Mouse (Mus musculus): ENCODE measurements around the gene Dnmt1.

The Dnmt1 gene

DNA sequence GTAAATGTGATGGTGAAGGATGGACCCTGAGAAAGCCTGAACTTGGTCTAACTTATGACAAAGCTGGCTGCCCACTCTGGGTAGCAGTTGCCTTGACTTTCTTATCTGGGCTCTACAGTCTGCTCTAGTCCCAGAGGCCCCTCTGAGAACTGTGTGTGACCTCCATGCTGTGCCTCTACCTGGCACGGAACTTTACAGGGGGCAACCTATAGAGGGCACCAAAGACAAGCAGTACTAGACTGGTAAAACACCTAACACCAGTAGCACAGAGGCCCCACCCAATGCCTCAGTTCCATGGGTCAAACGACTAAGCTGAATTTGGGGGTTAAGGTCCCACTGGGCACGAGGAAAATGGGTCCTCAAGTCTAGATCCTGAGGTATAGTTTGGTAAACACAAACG lies 43.5 kb downstream of the Dnmt1 start:
- DNase-seq = peak; percentile 29

DNA sequence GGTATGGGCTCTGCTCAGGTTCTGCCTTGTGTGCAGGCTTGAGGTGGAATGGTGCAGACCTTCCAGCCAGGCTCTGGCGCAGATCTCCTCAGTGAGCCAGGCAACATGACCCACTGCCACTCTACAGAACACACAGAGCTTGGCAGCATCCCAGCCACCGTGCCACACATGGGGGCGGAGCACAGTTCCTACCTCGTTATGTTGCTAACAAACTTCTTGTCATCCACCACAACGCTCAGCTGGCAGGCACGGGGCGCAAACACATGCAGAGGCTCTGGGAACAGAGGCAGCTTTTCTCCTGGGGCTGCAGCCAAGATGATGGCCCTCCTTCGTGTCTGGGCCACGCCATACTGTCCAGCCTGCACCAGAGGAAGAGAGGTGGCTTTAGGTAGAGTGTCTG lies 49.7 kb downstream of the Dnmt1 start:
- no peak for DNase-seq

DNA sequence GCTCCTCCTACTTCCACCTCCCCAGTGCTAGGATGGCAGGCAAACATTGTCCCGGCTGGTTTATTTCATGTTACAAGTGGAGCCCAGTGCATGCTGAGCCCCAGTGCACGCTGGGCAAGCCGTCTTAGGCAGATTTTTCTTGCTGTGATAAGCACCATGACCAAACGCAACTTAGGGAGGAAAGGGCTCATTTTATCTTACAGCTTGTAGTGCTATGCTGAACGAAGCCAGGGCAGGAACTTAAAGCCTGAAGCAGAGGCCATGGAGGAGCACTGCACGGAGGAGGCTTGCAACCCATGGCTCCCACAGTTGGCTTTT lies 57.6 kb downstream of the Dnmt1 start:
- DNase-seq = no peak

DNA sequence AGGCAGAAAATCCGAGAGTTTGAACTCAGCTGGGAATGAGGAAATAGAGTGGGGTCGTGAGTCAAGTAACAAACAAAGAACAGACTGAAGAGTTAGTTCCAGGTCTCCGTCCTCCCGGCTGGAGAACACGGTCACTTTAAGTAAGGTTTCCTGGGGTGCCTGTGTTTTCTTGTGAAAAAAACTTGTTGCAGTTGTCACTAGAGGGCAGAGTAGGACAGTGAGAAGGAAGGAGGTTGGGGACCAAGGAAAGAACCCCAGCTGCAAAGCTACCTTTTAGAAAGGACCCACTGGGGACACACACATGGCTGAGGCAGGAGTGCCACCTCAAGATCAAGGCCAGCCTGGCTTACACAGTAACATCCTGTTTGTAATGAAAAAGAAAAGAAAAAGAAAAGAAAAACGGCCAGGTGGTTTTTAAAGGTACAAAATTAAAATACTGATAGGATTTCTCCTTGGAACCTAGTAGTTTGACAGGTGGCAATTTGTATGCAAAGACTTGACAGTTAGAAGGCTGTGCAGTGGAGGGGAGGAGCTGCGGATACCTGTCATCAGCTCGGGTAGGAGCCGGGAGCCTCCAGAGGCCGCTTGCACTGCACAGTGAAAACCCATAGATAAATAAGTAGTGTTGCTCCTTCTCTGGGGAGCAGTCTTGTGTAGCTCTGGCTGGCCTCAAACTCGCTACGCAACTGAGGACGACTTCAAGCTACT lies 58.1 kb downstream of the Dnmt1 start:
- peak; percentile 43 for DNase-seq

DNA sequence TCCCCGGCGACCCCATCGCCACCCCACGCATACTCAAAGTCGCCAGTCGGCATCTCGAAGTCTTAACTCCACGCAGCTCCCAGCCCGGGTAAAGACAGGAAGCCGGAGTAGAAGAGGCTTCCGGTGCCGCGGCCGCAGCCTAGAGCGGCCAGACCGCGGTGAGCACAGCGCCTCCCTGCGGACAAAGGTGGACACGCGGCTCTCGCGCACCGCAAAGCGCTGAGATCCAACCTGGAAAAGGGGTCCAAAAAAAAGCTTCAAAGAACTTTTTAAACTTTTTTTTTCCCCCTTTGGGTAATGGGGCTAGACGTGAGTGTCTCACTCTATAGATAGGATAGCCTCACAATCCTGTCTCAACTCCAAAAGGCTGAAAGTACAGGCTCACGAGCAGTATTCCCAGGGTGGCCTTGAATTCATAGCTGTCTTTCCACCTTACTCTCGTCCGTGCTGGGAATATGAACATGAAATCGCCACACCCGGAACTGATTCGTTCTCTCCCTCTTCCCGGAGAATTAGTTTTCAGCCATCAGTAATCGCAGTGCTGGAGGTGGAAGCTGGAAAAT lies 61.1 kb downstream of the Dnmt1 start, which contains the start of gene Eif3g:
Gene Eif3g, minus strand, starts transcription at position 113 of the 563 bp plus-strand sequence.
- peak; percentile 87 for DNase-seq

DNA sequence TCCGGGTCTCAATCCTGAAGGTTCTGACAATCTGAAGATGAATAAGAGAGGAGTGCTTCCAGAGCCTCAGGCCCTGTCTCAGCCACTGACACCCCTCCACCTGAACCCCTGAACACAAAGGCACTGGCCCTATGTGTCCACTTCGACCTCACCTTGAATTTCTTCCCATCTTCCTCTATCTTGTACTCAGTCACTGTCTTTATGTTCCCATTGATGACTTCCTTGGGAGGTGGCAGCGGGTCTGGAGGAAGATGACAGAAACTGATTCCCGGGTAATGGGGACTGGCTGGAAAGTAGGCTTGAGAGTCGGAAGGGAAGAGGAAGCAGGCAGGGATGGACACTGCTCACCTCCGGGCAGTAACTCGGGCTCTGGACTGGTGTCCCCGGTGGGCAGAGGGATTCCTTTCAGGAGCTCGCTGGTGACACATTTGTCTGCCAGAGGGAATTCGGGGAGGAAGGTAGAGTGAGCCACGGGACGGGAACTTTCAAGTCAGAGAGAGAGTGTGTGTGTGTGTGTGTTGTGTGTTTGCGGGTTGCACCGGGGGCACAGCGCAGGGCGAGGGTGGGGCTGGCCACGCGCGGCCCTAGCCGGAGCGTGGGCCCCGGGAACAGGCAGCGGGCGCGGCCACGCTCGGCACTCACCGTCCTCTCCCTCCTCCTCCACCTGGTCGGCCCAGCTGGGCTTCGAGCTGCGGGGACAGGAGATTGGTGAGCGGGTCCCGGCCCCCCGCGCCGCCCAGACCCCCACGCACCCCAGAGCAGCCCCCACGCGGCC lies 61.8 kb downstream of the Dnmt1 start:
- DNase-seq = no peak

DNA sequence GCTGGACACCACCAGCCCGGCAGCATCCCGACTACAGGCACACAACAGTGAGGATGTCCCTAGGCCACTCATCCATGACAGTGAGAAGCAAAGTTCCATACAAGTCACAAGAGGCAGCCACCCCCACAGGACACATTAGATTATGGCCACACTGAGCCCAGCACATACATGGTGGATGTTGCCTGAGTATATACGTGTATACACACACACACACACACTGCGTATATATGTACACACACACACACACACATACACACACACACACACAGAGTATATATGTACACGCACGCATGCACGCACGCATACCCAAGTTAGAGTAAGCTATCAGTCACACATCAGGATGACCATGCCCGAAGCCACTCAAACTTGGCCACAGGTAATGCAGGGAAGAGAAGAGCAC lies 64.3 kb downstream of the Dnmt1 start:
- DNase-seq = no peak

DNA sequence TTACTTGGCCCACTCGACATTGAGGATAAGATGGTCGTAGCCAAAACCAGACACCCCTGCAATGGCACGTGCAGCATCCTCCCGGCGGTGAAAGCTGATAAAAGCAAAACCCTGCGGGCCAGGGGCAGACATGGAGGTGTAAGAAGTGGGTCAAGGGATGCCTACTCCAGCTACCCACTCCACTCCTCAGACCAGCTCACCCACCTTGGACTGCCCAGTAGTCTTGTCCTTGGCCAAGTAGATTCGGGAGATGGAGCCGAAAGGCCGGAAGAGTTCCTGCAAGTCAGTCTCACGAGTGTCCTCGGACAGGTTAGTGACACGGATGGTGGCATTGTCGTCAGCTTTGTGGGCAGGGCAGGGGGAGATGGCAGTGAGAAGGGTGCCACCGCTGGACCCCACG lies 65.1 kb downstream of the Dnmt1 start:
- DNase-seq = no peak

DNA sequence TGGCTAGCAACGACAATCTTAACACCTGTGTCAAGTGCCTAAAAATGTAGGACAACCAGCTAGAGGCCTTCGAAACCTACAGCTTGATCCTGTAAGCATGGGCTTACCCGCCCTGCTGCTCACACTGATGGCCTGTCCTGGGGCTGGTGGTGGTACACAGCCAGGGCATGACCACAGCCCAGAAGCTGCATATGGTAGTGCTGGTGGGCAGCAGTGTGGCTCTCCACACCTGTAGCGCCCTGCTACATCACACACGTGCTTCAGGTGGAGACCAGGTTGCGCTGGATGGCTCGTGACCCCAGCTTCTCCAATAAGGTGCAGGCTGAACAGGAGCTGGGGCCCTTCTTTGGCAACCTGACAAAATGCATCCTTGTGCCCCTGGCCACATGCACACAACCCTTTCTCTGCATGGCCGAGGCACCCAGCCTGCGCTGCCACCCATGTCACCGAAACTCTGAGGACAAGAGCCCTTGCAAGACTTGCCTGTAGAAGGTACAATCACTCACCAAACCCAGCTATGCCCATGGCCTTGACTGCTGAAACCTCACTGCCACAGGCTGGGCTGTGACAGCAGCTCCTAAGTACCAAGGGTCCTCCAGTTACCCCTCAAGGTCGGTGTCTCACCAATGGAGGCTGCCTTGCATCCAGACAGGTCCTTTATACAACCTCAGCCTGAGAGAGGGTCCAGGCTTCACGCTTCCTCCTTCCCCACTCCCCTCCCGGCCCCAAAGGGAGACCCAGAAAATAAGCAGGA lies 65.9 kb downstream of the Dnmt1 start:
- DNase-seq = no peak

DNA sequence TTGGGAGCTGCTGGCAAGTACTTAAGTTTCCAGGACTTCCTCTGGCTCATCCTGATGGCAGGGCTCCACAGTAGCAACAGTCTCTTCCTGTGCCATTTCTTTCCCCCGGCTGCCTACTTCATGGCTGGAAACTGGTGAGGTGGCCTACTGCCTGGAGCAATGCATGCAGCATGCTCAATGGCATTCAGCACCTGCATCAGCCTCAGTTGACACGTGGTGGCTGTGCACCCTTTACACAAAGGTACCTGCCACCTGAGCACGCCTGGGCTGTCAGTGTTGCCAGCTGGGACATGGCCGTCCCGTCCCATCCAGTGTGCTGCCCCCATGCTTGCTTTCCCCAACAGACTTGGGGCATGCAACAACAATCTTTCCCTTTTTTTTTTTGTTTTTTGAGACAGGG lies 66.6 kb downstream of the Dnmt1 start:
- DNase-seq = no peak

DNA sequence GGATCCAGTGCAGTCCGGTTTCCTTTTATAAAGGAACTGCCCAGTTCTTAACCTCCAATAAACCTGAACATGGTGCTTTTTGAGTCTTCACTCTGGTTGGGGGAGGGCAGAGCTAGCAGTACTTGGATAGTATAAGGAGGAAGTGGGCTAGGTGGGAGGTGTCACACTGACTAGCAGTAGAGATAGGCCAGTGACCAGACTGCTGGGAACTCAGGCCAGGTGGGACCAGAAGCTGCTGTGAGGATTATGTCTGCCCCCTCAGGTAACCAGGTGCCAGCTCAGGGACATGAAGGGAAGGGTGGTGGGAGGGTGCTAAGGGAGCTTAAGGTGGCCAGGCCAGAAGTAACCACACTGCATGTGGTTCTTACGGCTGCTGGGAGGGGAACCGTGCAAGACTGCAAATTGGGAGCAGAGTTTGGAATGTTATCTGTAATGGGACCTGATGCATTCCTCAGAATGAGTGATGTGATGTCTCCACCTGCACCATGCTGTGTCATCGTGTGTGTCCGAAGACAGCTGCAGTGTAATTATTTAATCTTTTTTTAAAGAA lies 67.5 kb downstream of the Dnmt1 start:
- DNase-seq = no peak

DNA sequence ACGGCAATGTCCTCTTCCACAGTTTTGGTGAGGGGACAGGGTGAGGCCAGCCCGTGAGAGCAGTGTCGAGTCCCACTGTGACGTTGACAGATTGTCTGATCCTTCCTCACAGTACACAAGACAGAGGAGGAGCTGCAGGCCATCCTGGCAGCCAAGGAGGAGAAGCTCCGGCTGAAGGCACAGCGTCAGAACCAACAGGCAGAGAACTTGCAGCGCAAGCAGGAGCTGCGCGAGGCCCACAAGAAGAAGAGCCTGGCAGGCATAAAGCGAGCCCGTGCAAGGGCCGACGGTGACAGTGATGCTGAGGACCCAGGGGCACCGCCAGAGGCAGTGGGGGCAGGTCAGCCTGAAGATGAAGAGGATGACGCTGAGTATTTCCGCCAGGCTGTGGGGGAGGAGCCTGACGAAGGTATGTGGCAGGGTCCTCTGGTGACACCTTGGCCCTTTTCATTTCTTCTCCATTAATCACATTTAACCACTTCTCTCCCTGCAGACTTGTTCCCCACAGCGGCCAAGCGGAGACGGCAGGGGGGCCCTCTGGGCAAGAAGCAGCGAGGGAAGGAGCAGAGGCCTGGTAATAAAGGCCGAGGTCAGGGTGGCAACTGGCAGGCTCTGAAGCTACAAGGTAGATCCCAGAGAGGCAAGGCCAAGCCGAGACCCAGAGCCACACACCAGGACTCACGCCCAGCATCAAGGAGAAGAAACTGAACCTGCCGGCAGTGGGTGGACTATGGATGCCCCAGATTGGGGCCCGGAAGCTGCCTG lies 68.2 kb downstream of the Dnmt1 start:
- DNase-seq = no peak

DNA sequence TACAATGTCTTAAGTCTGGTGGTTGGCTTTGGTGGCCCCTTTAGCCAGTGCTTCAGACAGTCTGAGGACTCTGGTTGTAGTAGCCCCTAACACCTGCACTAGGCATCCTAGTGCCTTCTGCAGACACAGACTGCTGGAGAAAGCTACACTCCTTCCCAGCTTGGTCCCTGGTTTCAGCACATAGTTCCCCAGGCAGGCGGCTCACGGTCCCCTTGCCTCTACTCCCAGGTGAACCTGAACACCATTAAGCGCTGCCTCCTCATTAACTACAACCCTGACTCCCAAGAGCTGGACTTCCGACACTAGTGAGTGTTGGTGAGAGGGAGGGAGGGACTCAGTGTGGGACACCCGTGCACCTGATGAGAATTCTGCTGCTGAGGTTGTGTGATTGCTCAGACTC lies 69.3 kb downstream of the Dnmt1 start:
- no peak for DNase-seq

DNA sequence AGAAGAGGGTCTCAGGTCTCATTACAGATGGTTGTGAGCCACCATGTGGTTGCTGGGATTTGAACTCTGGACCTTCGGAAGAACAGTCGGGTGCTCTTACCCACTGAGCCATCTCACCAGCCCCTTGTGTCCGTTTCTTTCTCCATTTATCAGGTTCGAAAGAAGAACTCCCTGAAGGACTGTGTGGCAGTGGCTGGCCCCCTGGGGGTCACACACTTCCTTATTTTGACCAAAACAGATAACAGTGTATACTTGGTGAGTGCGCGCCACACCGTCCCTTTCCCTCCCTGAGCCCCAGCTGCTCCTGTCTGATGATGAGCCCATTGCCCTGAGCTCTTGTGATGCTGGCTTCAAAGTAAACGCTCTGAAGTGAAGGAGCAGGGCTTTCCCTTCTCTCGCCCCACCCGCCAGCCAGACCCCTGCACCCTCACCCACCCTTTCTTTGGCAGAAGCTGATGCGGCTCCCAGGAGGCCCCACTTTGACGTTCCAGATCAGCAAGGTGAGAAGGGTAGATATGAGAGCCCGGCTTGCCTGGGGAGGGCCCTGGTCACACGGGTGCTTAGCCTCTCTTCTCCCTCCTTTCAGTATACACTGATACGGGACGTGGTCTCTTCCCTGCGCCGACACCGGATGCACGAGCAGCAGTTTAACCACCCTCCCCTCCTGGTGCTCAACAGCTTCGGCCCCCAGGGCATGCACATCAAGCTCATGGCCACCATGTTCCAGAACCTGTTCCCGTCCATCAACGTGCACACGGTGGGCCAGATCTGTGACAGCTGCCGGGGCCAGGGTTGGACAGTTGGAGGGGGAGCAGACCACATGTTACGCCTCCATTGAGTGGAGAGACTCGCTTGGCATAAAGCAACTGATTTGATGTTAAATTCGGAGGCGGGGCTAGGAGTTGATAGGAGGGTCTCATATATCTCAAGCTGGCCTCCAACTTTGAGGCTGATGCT lies 70.2 kb downstream of the Dnmt1 start:
- no peak for DNase-seq

DNA sequence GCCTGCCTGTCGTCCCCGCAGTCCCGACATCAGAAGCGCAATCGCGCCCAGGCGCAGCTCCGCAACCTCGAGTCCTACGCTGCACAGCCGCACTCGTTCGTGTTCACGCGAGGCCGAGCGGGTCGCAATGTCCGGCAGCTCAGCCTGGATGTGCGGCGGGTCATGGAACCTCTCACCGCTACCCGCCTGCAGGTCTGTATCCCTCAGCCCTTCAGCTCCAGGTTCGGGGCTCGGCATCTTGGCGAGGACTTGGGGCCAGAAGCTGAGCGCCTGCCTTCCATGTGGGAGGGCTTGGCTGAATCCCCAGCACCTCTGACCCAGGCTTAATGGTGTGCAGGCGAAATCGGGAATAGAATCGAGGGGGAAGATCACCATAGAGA lies 71.3 kb downstream of the Dnmt1 start:
- no peak for DNase-seq

DNA sequence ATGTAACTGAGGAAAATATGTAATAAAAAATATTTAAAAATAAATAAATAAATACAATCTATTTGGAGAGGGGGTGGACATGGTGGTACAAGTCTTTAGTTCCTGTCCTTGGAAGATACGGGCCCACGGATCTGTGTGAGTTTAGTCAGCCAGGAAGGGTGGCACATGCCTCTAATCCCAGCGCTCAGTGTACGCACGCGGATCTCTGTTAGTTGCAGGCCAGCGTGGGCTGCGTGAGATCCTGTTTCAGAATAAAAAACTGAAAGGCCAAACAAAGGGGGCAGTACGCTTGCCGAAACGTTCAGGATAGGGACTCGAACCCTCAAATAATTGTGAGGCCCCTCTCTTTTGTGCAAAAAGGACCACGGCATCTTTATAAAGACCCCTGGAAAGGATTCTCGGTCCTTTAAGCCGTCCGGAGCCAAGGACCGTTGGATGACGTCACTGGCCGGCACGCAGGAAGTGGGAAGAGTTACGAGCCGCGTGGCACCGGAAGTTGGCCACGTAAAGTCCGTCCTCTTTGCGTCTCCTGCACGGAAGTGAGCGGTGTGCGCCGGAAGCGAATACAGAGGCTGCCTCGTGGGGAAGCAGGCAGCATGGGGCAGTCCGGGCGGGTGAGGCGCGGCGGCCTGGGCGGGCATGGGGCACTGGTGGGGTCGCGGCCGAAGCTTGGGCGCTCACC lies 71.8 kb downstream of the Dnmt1 start, which contains the start of gene Ppan:
Gene Ppan, plus strand, starts transcription at position 472 of the 682 bp plus-strand sequence.
- DNase-seq = peak; percentile 96

DNA sequence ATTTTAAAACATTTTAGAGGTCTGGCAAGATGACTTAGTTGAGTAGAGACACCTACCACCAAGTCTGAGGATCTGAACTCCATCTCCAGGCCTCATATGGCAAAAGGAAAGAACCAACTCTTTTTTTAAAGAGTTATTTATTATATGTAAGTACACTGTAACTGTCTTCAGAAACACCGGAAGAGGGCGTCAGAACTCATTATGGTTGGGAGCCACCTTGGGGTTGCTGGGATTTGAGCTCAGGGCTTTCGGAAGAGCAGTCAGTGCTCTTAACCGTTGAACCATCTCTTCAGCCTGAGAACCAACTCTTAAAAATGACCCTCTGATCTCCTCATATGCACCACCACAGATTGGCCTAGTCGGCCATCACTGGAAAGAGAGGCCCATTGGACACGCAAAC lies 72.5 kb downstream of the Dnmt1 start:
- DNase-seq = no peak

DNA sequence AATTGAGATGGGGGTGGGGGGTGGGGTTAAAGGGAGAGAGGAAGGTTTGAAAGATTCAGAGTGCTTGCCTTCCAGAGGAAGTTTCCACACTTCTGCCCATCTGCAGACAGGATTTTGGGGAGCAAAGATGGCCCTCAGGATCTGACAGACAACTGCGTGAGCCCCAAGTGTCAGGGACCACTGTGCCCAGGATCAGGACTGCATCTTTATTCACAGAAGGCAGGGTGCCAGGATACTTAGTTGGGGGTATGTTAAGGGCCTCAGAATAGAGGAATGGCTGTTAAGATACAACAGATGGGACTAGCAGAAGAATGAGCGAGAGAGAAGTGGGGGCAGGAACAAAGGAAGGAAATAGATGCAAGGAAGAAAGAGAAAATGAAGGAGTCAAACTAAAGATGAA lies 73.1 kb downstream of the Dnmt1 start:
- no peak for DNase-seq

DNA sequence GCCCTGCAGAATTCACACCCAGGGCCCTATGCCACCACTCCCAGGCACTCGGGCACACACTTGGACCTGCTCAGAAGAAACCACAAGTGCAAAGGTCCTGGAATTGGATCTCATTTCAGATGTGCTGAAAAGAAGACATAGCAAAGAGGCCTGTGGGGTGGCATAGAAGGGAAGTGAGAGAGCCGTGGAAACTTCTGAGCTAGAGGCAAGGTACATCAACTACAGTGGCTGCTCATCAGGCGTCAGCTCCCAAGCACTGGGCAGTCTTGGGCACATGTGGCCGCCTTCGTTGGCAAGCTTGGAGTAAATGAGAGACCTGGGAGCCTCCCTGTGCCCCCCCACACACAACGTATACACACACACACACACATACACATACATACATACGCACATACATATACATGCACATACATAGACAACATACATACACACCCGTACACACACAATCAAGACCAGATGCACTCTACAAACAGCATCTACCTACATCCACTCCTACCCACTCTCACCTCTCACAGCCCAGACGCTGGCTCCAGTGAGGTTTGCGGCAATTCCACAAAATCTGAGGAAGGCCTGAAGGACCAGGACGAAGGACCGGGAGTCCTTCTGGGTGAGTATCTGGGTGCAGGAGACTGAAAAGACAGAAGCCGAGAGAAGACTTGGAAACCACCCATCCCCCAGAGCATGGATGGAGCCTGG lies 80.4 kb downstream of the Dnmt1 start, which contains the start of gene Angptl6:
Gene Angptl6, minus strand, starts transcription at position 631 of the 696 bp plus-strand sequence.
- no peak for DNase-seq

DNA sequence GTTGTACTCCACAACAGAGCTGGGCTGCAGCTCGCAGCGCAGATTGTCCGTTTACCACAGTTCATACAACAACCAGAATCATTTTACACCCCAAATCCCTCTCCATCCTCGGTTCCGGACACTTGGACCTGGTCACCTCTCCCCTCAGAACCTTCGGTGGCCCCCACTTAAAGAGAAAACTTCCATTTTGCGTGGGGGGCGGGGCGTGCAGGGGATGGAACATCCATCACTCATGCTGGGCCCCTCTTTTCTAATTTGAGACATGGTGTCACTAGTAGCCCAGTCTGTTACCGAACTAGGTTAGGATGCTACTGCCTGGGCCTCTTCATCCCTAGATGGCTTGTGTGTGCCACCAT lies 81.0 kb downstream of the Dnmt1 start:
- DNase-seq = no peak
